Mouse (Mus musculus): ENCODE data around the gene 2810408A11Rik.

The 2810408A11Rik gene

DNA sequence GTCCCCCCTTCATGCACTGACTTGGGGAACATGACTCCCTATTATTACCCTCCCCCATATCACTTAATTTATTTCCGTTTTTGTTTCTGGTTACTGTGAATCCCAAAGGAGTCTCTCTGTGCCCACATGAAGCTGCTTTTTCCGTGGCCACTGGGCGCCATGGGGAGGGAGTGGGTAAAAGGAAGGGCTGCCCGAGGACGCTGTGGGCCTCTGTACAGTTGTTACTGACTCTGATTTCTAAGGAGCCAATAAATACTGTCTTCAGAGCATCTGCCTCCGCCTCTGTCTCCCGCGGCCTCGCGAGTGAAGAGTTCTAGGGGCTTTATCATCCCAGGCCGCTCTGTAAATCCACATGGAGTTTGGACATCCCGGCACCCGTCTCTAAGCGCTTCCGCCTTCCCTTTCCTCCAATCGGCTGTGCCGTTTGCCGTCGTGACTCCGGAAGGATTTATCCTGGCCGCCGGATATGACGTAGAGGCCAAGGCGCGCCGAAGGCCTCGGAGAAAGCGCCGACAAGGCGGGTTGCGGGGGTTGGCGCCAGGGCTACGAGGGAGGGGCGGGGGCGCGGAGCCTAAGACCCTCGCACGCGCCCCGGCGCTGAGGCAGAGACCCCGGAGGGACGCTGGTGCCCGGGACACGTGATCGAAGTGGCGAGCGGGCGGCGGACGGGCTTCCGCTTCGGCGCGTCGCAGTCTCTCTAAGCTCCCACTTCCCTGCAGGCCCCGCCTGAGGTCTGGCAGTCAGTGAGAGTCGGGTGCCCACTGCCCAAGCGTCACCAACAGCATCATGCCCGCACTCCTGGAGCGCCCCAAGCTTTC, 13.0 kb upstream of the 2810408A11Rik start, which contains the start of gene Gps2:
TSS of gene Gps2 (plus strand) at position 335 of the 818 bp plus-strand sequence.
- peak; percentile 97 for DNase-seq (ENCODE audit: extremely low spot score, low spot score)

- DNase-seq (ENCODE audit: extremely low spot score, low spot score) = no peak
These were observed 12.1 kb upstream of the 2810408A11Rik start for GRCm38 (mm10) chr11:69912716-69913530.

- no peak for DNase-seq (ENCODE audit: extremely low spot score, low spot score)
These were observed 10.9 kb upstream of the 2810408A11Rik start for GRCm38 (mm10) chr11:69911701-69912100.

DNA sequence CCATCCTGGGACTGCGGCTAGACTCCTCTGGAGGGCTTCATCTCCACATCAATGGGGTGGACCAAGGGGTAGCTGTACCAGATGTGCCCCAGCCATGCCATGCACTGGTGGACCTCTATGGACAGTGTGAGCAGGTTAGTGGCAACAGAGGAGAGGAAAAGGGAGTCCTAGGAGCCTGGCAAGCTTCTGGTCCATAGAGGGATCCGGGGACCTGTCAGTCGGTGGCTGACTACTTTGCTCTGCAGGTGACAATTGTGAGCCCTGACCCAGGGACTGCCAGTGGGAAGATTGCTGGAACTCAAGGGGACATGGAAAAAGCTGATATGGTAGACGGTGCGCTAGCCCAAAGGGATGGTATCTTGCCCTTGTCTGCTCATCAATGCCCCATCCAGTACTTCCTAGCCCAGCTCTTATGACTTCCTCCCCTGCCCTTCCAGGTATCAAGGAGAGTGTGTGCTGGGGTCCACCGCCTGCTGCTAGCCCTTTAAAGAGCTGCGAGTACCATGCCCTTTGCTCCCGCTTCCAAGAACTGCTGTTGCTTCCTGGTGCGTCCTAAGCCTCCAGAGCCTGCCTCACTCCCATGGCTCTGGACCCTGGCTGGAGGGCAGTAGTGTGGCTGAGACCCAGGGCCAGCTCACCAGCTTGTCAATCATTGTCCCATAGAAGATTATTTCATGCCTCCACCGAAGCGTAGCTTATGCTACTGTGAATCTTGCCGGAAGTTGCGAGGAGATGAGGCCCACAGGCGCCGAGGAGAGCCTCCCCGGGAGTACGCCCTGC, 10.2 kb upstream of the 2810408A11Rik start:
- DNase-seq (ENCODE audit: extremely low spot score, low spot score) = no peak

- DNase-seq (ENCODE audit: extremely low spot score, low spot score) = no peak
These were observed 9.4 kb upstream of the 2810408A11Rik start for GRCm38 (mm10) chr11:69910177-69910576.

DNA sequence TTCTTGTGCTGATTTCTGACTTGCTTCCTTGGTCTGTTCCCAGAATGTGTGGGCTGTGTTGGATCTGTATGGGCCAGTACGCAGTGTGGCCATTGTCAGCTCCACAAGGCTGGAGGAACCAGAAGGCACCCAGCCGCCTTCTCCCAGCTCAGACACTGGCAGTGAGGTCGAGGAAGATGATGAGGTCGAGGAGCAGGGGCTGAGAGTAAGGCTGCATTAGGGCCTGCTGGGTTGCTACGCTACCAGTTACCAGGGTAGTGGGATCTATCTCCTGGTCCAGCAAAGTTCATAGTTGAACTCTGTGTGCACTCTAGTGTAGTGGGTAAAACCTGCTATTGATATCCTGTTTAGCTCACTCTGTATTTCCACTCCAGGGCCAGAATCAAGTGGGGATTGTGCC, 8.4 kb upstream of the 2810408A11Rik start:
- DNase-seq (ENCODE audit: extremely low spot score, low spot score) = no peak

GRCm38 (mm10) chr11:69908645-69909044, 7.9 kb upstream of the 2810408A11Rik start:
- no peak for DNase-seq (ENCODE audit: extremely low spot score, low spot score)

- DNase-seq (ENCODE audit: extremely low spot score, low spot score) = no peak
These were observed 3.5 kb upstream of the 2810408A11Rik start for GRCm38 (mm10) chr11:69904311-69904710.

DNA sequence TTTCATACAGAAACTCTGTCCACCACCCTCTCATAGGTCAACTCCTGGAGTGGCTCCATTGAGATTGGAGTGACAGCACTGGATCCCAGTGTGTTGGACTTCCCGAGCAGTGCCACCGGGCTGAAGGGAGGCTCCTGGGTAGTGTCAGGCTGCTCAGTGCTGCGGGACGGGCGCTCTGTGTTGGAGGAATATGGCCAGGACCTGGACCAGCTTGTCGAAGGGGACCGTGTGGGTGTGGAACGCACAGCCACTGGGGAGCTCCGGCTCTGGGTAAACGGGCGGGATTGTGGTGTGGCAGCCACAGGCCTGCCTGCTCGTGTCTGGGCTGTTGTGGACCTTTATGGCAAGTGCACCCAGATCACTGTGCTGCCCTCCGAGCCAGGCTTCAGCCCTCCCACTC, 2.2 kb upstream of the 2810408A11Rik start:
- no peak for DNase-seq (ENCODE audit: extremely low spot score, low spot score)

- DNase-seq (ENCODE audit: extremely low spot score, low spot score) = no peak
These were observed 1.2 kb upstream of the 2810408A11Rik start for GRCm38 (mm10) chr11:69901993-69902392.

GRCm38 (mm10) chr11:69901406-69901846, 639 bp upstream of the 2810408A11Rik start:
- DNase-seq (ENCODE audit: extremely low spot score, low spot score) = peak; percentile 93

- DNase-seq (ENCODE audit: extremely low spot score, low spot score) = peak; percentile 34
These were observed 917 bp downstream of the 2810408A11Rik start for GRCm38 (mm10) chr11:69899870-69900269.

GRCm38 (mm10) chr11:69895291-69895690, 5.5 kb downstream of the 2810408A11Rik start, which contains the start of gene Acap1:
TSS of gene Acap1 (minus strand) at chr11:69895539.
- DNase-seq (ENCODE audit: extremely low spot score, low spot score) = no peak

DNA sequence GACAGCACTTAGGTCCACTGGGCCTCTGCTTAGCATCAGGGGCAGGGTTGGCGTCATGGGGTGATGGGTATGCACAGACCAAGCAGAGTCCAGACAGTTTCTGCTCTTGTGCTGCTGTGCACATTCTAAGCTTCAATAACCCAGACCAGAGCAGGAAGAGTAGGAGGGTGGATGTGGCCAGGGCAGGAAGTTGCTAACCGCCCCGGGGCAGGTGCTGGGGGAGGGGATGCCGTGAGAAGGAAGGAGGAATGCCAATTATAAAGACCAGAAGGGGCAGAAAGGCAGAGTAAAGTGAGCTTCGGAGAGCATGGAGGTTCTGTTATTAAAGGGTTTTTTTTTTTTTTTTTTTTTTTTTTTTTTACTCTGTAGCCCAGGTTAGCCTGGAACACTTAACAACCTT, 6.1 kb downstream of the 2810408A11Rik start:
- DNase-seq (ENCODE audit: extremely low spot score, low spot score) = no peak

DNA sequence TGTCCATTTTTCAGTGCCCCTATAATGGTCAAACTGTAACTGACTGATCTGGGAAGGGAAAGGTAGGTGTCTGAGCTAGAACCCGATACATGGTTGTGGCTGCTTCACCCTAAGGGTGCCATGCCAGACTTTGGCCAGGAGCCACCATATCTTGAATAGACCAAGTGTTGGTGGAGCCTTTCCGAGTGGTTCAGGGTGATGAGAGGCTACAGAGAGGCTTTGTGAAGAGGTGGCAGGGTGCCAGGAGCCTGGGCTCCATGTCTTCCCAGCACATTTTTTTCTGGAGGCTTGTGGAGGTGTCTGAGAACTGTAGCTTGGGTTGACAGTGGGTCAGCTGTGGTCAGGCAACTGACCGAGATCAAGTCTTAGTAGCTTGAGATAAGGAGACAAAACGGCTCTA, 9.3 kb downstream of the 2810408A11Rik start:
- DNase-seq (ENCODE audit: extremely low spot score, low spot score) = no peak

DNA sequence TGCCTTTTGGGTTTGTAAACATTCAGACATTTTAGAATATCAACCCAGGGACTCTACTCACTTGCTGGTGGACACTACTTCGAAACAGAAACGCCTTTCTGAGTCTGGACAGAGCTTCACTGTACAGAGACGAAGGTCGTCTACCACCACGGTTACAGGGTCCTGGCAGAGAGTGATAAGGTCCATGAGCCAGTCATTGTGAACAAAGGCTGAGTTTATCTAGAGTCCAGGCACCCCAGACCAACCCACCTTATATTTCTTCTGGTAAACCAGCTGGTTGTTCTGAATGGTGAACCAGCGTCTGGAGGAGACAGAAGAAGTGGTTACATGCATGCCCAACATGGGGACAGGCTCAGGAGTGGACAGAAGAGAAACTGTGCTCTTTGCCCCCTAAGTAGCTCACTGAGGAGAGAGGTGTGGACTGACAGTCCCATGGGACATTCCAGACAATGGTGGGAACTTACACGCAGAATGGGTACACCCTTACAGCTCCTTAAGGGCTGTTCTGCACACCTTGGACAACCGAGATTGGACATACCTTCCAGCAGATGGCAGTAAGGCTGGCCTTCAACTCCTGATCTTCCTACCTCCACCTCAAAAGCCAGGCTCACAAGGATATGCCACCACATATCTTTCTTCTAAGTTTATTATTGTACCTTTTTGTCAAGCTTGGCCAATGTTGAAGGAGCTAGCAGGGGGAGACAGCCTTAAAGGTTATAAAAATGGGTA, 13.7 kb downstream of the 2810408A11Rik start:
- DNase-seq (ENCODE audit: extremely low spot score, low spot score) = no peak

DNA sequence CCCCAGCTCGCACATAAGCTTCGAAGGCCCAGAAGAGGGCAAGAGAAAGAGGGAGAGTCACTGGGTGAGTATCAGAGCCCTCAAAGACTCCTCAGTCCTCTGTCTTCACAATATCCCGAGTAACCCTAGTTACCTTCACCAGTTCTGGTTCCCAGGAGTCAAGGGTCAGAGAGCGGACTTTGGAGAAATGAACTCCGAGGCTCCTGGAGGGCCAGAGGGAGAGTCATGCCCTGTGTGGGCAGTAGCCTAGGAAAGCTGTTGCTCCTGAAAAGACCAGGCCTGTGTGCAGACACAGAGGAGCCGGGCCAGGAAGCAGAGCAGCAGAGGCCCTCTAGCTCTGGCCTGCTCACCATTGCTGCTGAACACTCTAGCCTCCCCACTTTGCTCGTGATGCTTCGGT, 16.1 kb downstream of the 2810408A11Rik start:
- no peak for DNase-seq (ENCODE audit: extremely low spot score, low spot score)

- DNase-seq (ENCODE audit: extremely low spot score, low spot score) = no peak
These were observed 16.5 kb downstream of the 2810408A11Rik start for GRCm38 (mm10) chr11:69884240-69884639.

DNA sequence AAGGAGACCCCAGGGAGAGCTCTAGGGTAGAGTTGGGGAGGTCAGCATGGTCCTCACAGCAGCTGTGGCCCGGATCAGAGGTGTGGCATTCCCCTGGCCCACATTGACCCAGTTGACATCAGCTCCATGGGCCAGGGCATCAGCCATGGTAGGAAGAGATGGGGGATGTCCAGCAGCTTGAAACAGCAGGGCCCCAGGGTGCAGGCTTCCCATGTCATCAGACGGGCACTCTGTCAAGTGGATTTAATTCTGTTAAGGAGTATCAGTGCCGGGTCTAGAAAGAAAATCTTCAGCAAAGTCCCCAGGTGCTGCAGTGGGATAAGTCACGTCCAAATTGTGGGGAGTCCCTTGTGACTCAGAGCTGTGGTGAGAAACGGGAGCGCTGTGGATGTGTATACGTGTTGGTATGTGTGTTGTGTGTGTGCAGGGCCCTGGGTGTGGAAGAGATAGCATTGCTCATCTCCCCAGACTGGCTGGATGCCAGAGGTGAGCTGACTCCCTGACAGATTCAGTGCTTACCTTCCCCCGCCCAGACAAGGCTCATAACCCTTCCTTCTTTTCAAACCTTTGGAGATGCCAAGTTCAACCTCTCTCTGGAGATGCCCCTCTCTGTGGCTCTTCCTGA, 17.1 kb downstream of the 2810408A11Rik start:
- no peak for DNase-seq (ENCODE audit: extremely low spot score, low spot score)

GRCm38 (mm10) chr11:69883066-69883465, 17.7 kb downstream of the 2810408A11Rik start:
- DNase-seq (ENCODE audit: extremely low spot score, low spot score) = peak; percentile 36
